Mouse (Mus musculus) limb, embryonic 11.5 days (tissue): ENCODE measurements around the gene Stag2. TPM values are rescaled to one million over a fixed set of nuclear protein-coding genes. Genes with fewer than 3 reads are reported as not detected.

Experiments used
- ATAC-seq: fragments of 200-750 bp; cut with Nextera tagmentation; 2 replicates; pipeline ENCODE4 v1.8.0; 2017; ENCODE audit warnings: low read depth; ENCODE audit not compliant: insufficient number of reproducible peaks, low FRiP score, low TSS enrichment
- DNase-seq: peaks from one replicate; pipeline ENCODE4 v3.0.0-alpha.2; 2015; ENCODE audit warnings: low spot score
- H3K27ac ChIP-seq: fragments of 300-500 bp; sonication (generic); replicated peaks from 2 replicates; pipeline ENCODE4 v1.5.1; 2014; ENCODE audit warnings: low read depth, mild to moderate bottlenecking, low read length
- H3K27me3 ChIP-seq: fragments of 300-500 bp; sonication (generic); 2 replicates; pipeline ENCODE4 v1.6.1; 2014; ENCODE audit warnings: mild to moderate bottlenecking, low read length, mixed read lengths; ENCODE audit not compliant: control insufficient read depth, insufficient read depth
- H3K36me3 ChIP-seq: fragments of 300-500 bp; sonication (generic); 2 replicates; pipeline ENCODE4 v1.6.1; 2014; ENCODE audit warnings: mild to moderate bottlenecking, low read length, moderate library complexity, mixed read lengths; ENCODE audit not compliant: control insufficient read depth, insufficient read depth
- H3K4me1 ChIP-seq: fragments of 300-500 bp; sonication (generic); 2 replicates; pipeline ENCODE4 v1.6.1; 2014; ENCODE audit warnings: low read length, mixed read lengths; ENCODE audit not compliant: control insufficient read depth, insufficient read depth
- H3K4me2 ChIP-seq: fragments of 300-500 bp; sonication (generic); 2 replicates; pipeline ENCODE4 v1.6.1; 2014; ENCODE audit warnings: low read depth, mild to moderate bottlenecking, moderate library complexity; ENCODE audit not compliant: severe bottlenecking
- H3K4me3 ChIP-seq: fragments of 300-500 bp; sonication (generic); 2 replicates; pipeline ENCODE4 v1.5.1; 2014; ENCODE audit warnings: low read depth, low read length
- H3K9ac ChIP-seq: fragments of 300-500 bp; sonication (generic); 2 replicates; pipeline ENCODE4 v1.6.1; 2014; ENCODE audit warnings: mild to moderate bottlenecking, low read length
- H3K9me3 ChIP-seq: fragments of 300-500 bp; sonication (generic); 2 replicates; pipeline ENCODE4 v1.6.1; 2016; ENCODE audit warnings: low read length; ENCODE audit not compliant: control insufficient read depth
- WGBS: fragments of 180-500 bp; shearing (Covaris S2); extraction: QIAGEN DNeasy Blood & Tissue Kit; methylation state at CpG from one replicate; pipeline ENCODE4 v1.1.7; 2014; 5-methylcytosine and 5-hydroxymethylcytosine counted together
- polyA plus RNA-seq: library from polyadenylated mRNA; unstranded; fragments of >200 nt; fragmentation: Nextera tagmentation; extraction: Ambion mirVana; gene quantifications from 2 replicates; pipeline ENCODE4 v1.2.1, GENCODE M21; 2014

The Stag2 gene
- polyA plus RNA-seq, 1 experiment from 2014 or later = 58.7 TPM

GRCm38 (mm10) chrX:42187590-42187989 lies 38.5 kb downstream of the Stag2 start:
- no peaks in the 10 kb centered on the region for H3K36me3 ChIP-seq
- no peak overlapping the region for H3K4me3 ChIP-seq
- H3K27ac ChIP-seq = no peak overlapping the region
- WGBS = 63% methylated on average over 3 of the region's 3 CpGs
- H3K4me1 ChIP-seq = no peaks in the 10 kb centered on the region
- no peaks in the 10 kb centered on the region for H3K27me3 ChIP-seq
- H3K4me2 ChIP-seq = no peak overlapping the region
- DNase-seq (no peak), ATAC-seq (no peak)
- H3K9ac ChIP-seq = no peak overlapping the region
- H3K9me3 ChIP-seq = no peaks in the 10 kb centered on the region

GRCm38 (mm10) chrX:42188825-42189426 lies 39.8 kb downstream of the Stag2 start:
- no peak for DNase-seq

GRCm38 (mm10) chrX:42194608-42195007 lies 45.5 kb downstream of the Stag2 start:
- Histone ChIP-seq H3K9me3 (no peaks in the 10 kb centered on the region), H3K4me2 (no peak overlapping the region), H3K36me3 (no peaks in the 10 kb centered on the region), H3K27ac (no peak overlapping the region), H3K4me1 (no peaks in the 10 kb centered on the region), H3K9ac (no peak overlapping the region), H3K4me3 (no peak overlapping the region), H3K27me3 (no peaks in the 10 kb centered on the region)
- ATAC-seq (no peak), DNase-seq (no peak)
- 87% methylated on average over 3 of the region's 3 CpGs for WGBS

More at GRCm38 (mm10) chrX:42188825-42189426, 39.8 kb downstream of the Stag2 start:
- Histone ChIP-seq H3K36me3 (no peaks in the 10 kb centered on the region), H3K9ac (no peak overlapping the region), H3K4me3 (no peak overlapping the region), H3K27me3 (no peaks in the 10 kb centered on the region), H3K9me3 (no peaks in the 10 kb centered on the region), H3K27ac (no peak overlapping the region), H3K4me2 (no peak overlapping the region), H3K4me1 (no peaks in the 10 kb centered on the region)
- ATAC-seq = no peak
- 85% methylated on average over 2 of the region's 2 CpGs for WGBS

GRCm38 (mm10) chrX:42202482-42202881 lies 53.4 kb downstream of the Stag2 start:
- DNase-seq (no peak), ATAC-seq (no peak)
- H3K27me3 ChIP-seq = no peaks in the 10 kb centered on the region
- no peak overlapping the region for H3K9ac ChIP-seq
- H3K27ac ChIP-seq = no peak overlapping the region
- WGBS = 88% methylated on average over 4 of the region's 4 CpGs
- no peaks in the 10 kb centered on the region for H3K9me3 ChIP-seq
- no peak overlapping the region for H3K4me3 ChIP-seq
- no peaks in the 10 kb centered on the region for H3K4me1 ChIP-seq
- no peak overlapping the region for H3K4me2 ChIP-seq
- no peaks in the 10 kb centered on the region for H3K36me3 ChIP-seq

GRCm38 (mm10) chrX:42215742-42216141 lies 66.6 kb downstream of the Stag2 start:
- no peak overlapping the region for H3K4me3 ChIP-seq
- H3K4me1 ChIP-seq = no peaks in the 10 kb centered on the region
- H3K4me2 ChIP-seq = no peak overlapping the region
- H3K36me3 ChIP-seq = no peaks in the 10 kb centered on the region
- no peak overlapping the region for H3K9ac ChIP-seq
- no peak overlapping the region for H3K27ac ChIP-seq
- 90% methylated on average over 1 of the region's 1 CpGs for WGBS
- DNase-seq = no peak
- no peaks in the 10 kb centered on the region for H3K27me3 ChIP-seq
- no peaks in the 10 kb centered on the region for H3K9me3 ChIP-seq
- no peak for ATAC-seq

GRCm38 (mm10) chrX:42250342-42250741 lies 101.2 kb downstream of the Stag2 start:
- ATAC-seq (no peak), DNase-seq (no peak)
- Histone ChIP-seq H3K27me3 (no peaks in the 10 kb centered on the region), H3K4me3 (no peak overlapping the region), H3K27ac (no peak overlapping the region), H3K4me2 (no peak overlapping the region), H3K9me3 (no peaks in the 10 kb centered on the region), H3K4me1 (no peaks in the 10 kb centered on the region), H3K36me3 (no peaks in the 10 kb centered on the region), H3K9ac (no peak overlapping the region)
- 93% methylated on average over 10 of the region's 10 CpGs for WGBS

- Histone ChIP-seq H3K27me3 (no peaks in the 10 kb centered on the region), H3K9ac (no peak overlapping the region), H3K4me3 (no peak overlapping the region), H3K9me3 (no peaks in the 10 kb centered on the region), H3K4me2 (no peak overlapping the region), H3K27ac (no peak overlapping the region), H3K4me1 (no peaks in the 10 kb centered on the region), H3K36me3 (no peaks in the 10 kb centered on the region)
- DNase-seq (no peak), ATAC-seq (no peak)
Observed at GRCm38 (mm10) chrX:42272713-42273112, 123.6 kb downstream of the Stag2 start.

GRCm38 (mm10) chrX:42290215-42290614 lies 141.1 kb downstream of the Stag2 start:
- Histone ChIP-seq H3K27me3 (no peaks in the 10 kb centered on the region), H3K27ac (no peak overlapping the region), H3K9ac (no peak overlapping the region), H3K4me2 (no peak overlapping the region), H3K4me1 (no peaks in the 10 kb centered on the region), H3K9me3 (no peaks in the 10 kb centered on the region), H3K36me3 (no peaks in the 10 kb centered on the region), H3K4me3 (no peak overlapping the region)
- 55% methylated on average over 3 of the region's 3 CpGs for WGBS
- ATAC-seq (no peak), DNase-seq (no peak)

- H3K27ac ChIP-seq = no peak overlapping the region
- H3K9me3 ChIP-seq = no peaks in the 10 kb centered on the region
- no peak overlapping the region for H3K9ac ChIP-seq
- DNase-seq = no peak
- no peak for ATAC-seq
- H3K27me3 ChIP-seq = no peaks in the 10 kb centered on the region
- no peaks in the 10 kb centered on the region for H3K4me1 ChIP-seq
- no peaks in the 10 kb centered on the region for H3K36me3 ChIP-seq
- no peak overlapping the region for H3K4me3 ChIP-seq
- 76% methylated on average over 3 of the region's 3 CpGs for WGBS
- no peak overlapping the region for H3K4me2 ChIP-seq
Observed at GRCm38 (mm10) chrX:42315231-42315630, 166.1 kb downstream of the Stag2 start.
